Mouse (Mus musculus) lung, postnatal 0 days (tissue): ENCODE data around the gene Prr14. TPM values are rescaled to one million over a fixed set of nuclear protein-coding genes. Genes with fewer than 3 reads are reported as not detected.

Source experiments
- ATAC-seq: fragments of 200-750 bp; cut with Nextera tagmentation; 2 replicates; pipeline ENCODE4 v1.8.0; 2017; ENCODE audit warnings: moderate library complexity
- DNase-seq: peaks from one replicate; pipeline ENCODE4 v3.0.0-alpha.2; 2016; ENCODE audit warnings: low spot score
- H3K27ac ChIP-seq: fragments of 300-500 bp; sonication (generic); 2 replicates; pipeline ENCODE4 v1.5.1; 2014; ENCODE audit warnings: antibody characterized with exemption, mild to moderate bottlenecking, low read length, mixed read lengths
- H3K27me3 ChIP-seq: fragments of 300-500 bp; sonication (generic); replicated peaks from 2 replicates; pipeline ENCODE4 v1.6.1; 2014; ENCODE audit warnings: low read length, mixed read lengths; ENCODE audit not compliant: insufficient read depth
- H3K36me3 ChIP-seq: fragments of 300-500 bp; sonication (generic); 2 replicates; pipeline ENCODE4 v1.6.1; 2014; ENCODE audit warnings: low read length, mixed read lengths; ENCODE audit not compliant: insufficient read depth
- H3K4me1 ChIP-seq: fragments of 300-500 bp; sonication (generic); 2 replicates; pipeline ENCODE4 v1.6.1; 2014; ENCODE audit warnings: antibody characterized with exemption, low read depth, low read length, mixed read lengths; ENCODE audit not compliant: insufficient read depth
- H3K4me2 ChIP-seq: fragments of 300-500 bp; sonication (generic); replicated peaks from 2 replicates; pipeline ENCODE4 v1.6.1; 2014; ENCODE audit warnings: low read depth, mild to moderate bottlenecking, low read length, moderate library complexity, mixed read lengths
- H3K4me3 ChIP-seq: fragments of 300-500 bp; sonication (generic); 2 replicates; pipeline ENCODE4 v1.5.1; 2014; ENCODE audit warnings: low read depth, low read length
- H3K9ac ChIP-seq: fragments of 300-500 bp; sonication (generic); replicated peaks from 2 replicates; pipeline ENCODE4 v1.6.1; 2014; ENCODE audit warnings: low read depth, mild to moderate bottlenecking
- H3K9me3 ChIP-seq: fragments of 300-500 bp; sonication (generic); 2 replicates; pipeline ENCODE4 v1.6.1; 2016; ENCODE audit warnings: low read length, mixed read lengths
- CTCF ChIP-seq: IDR thresholded peaks from 2 replicates; pipeline ENCODE4 v1.5.1; 2016; ENCODE audit warnings: antibody characterized with exemption, mild to moderate bottlenecking
- EP300 ChIP-seq: IDR thresholded peaks from 2 replicates; pipeline ENCODE4 v1.6.1; 2016; ENCODE audit warnings: antibody characterized with exemption, mild to moderate bottlenecking, control low read depth
- WGBS: fragments of 180-500 bp; shearing (Covaris S2); extraction: QIAGEN DNeasy Blood & Tissue Kit; methylation state at CpG from one replicate; pipeline ENCODE4 v1.1.7; 2014; 5-methylcytosine and 5-hydroxymethylcytosine counted together
- polyA plus RNA-seq: library from polyadenylated mRNA; unstranded; fragments of >200 nt; fragmentation: Nextera tagmentation; extraction: Ambion mirVana; gene quantifications from 2 replicates; pipeline ENCODE4 v1.2.1, GENCODE M21; 2015

Prr14 gene
- polyA plus RNA-seq, 1 experiment from 2014 or later, result 37.6 TPM

DNA sequence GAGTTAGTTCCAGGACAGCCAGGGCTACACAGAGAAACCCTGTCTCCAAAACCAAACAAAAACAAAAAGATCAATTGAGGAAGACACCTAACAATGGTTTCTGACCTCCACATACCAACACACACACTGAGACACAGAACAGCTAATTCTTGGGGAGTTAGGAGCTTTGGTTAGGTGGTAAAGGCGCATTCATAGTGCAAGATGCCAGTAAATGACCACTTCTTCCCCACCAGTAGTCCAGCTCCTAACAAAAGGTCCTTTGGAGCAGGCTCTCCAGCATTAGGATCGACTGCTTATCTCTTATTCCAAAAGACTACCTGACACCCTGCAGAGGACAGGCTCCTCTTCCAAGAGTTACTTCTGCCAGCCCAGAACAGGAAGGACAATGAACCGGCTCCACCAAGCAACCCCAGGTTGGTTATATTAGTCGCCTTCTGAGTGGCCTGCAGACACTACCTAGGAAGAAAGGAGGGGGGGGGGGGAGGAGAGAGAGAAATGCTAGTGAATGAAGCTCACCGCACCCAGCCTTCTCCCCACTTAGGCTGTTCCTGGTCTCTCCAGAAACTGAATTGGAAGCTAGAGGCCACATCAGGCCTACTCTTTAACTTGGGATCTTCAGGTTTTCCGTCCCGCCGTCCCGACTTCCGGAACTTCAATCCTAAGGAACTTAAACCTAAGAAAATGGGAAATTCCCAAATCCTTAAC is 10.8 kb downstream of the Prr14 start:
- Histone ChIP-seq H3K36me3 (peaks cover 12% of the 10 kb centered on the region; the same call in 1 of the 2 replicates), H3K9me3 (no peaks in the 10 kb centered on the region), H3K27me3 (no peaks in the 10 kb centered on the region), H3K4me2 (peak overlapping the region; percentile 89), H3K4me1 (no peaks in the 10 kb centered on the region), H3K27ac (peak overlapping the region; percentile 96), H3K9ac (peak overlapping the region; percentile 83), H3K4me3 (peak overlapping the region; percentile 70)
- DNase-seq, result peak; percentile 53
- WGBS, result 5% methylated on average over 10 of the region's 10 CpGs
- ATAC-seq, result peak; percentile 16; the same call in 1 of the 2 replicates
- TF ChIP-seq CTCF, result no peak
- no peak for TF ChIP-seq EP300

DNA sequence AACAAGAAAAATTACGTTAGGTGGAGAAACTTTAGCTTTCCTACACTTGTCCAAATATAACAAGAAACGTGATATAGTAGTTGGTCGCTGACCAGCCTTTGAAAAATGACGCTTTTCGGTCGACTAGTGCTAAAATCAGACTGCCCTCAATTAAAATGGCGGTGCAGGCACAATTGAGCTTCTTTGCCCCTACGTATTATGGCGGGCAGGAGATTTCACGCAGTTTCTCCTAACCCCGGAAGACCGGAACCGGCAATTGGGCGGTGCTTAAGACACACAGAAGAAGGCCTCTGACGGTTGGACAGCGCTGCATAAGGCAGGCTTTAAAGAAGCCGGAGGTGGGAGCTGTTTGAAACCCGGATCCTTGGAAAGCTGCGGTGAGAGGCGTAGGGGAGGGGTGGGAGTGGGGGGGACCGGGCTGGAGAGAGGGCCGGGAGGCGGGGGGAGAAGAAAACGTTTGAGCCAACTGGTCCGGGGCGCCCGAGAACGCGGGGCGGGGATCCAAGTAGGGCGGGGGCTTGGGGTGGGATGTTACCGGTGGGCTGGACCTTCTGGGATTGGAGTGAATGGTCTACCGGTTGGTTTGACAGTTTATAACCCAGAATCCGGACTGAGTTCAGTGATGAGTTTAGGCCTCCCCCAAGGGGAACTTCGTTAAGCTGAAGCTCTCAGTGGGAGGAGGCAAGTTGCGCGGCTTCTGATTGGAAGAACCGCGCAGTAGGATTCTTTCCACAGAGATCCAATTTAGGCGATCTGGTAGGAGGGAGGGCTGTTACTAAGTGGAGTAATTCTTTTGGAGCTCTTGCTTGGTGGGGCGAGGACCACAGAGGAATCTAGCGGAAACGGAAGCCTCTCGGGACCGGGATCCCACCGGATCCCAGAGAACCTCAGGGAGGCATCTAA is 11.6 kb downstream of the Prr14 start:
- WGBS, result under 1% methylated on average over 46 of the region's 46 CpGs
- H3K27ac ChIP-seq, result peak overlapping the region; percentile 96
- TF ChIP-seq EP300, result peak; percentile 65
- no peak; the same call in 1 of the 2 replicates for TF ChIP-seq CTCF

DNA sequence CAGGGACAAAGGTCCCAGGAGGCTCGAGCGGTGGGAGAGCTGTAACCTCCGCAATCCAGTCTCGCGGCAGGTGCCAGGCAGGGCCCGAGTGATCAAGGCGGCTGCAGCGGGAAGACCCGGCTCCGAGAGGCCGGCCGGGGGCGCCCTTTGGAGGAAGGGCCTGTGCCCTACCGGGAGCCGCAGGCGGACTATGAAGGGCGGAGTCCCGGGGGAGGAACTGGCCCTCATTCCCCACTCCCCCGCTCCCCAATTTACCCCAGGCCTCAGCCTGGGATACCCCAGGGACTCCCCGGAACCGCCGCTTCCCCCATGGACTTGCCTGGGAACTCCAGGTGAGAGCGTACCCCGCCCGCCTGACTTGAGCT is 12.2 kb downstream of the Prr14 start:
- peak; percentile 52 for DNase-seq
- 4% methylated on average over 24 of the region's 25 CpGs for WGBS
- peaks cover 24% of the 10 kb centered on the region; the same call in 1 of the 2 replicates for H3K36me3 ChIP-seq

More for the DNA sequence above, 11.6 kb downstream of the Prr14 start:
- peaks cover 20% of the 10 kb centered on the region; the same call in 1 of the 2 replicates for H3K36me3 ChIP-seq
- ATAC-seq, result peak; percentile 93
- peak; percentile 99 for DNase-seq
- peak overlapping the region; percentile 70 for H3K4me3 ChIP-seq
- H3K4me1 ChIP-seq, result no peaks in the 10 kb centered on the region
- H3K9ac ChIP-seq, result peak overlapping the region; percentile 83
- H3K4me2 ChIP-seq, result peak overlapping the region; percentile 89
- H3K27me3 ChIP-seq, result no peaks in the 10 kb centered on the region
- H3K9me3 ChIP-seq, result no peaks in the 10 kb centered on the region

DNA sequence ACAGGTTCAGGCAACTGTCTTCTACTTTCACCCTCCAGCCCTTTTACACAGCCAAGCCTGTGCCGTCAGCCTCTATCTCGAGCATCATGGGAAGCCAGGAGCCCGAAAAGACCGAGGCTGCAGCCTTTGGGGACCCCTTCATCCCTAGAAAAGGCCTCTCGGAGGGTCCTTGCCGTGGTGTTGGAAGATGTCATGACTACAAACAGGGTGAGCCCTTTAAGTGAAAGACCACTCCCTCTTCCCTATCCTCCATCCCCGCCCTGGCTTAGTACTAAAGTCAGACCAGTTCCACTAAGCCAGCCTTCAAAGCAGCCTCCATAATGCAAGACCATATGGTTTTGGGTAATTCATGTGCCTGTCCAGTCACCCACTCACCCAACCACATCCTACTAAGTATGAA is 12.6 kb downstream of the Prr14 start:
- no peaks in the 10 kb centered on the region for H3K27me3 ChIP-seq
- WGBS, result under 1% methylated on average over 7 of the region's 7 CpGs

More for the DNA sequence above, 12.2 kb downstream of the Prr14 start:
- peak overlapping the region; percentile 89 for H3K4me2 ChIP-seq
- peak overlapping the region; percentile 70 for H3K4me3 ChIP-seq
- H3K9ac ChIP-seq, result peak overlapping the region; percentile 83
- no peaks in the 10 kb centered on the region for H3K27me3 ChIP-seq
- peak; percentile 18 for ATAC-seq
- H3K27ac ChIP-seq, result peak overlapping the region; percentile 96
- no peaks in the 10 kb centered on the region for H3K9me3 ChIP-seq
- TF ChIP-seq CTCF (peak; percentile 29), EP300 (no peak)
- H3K4me1 ChIP-seq, result no peaks in the 10 kb centered on the region

DNA sequence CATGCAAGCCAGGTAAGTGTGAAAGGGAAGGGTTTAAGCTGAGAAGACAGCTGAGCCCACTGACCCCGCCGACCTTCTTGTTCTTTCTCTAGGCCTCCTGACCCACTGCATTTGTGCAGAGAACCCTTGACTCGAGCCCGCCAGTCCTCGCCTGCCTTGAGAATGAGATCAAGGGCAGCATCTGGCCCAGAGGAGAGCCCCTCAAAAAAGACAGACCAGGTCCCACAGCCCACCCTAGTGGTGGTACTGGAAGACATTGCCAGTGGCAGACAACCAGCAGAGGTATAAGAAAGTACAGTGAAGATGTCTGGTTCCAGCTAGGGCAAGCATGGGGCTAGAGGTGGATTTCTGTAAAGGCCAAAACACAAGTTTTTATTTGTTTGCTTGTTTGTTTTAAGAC is 14.3 kb downstream of the Prr14 start:
- Histone ChIP-seq H3K27me3 (no peaks in the 10 kb centered on the region), H3K4me3 (no peak overlapping the region), H3K9ac (no peak overlapping the region), H3K4me1 (peaks cover 7% of the 10 kb centered on the region; the same call in 1 of the 2 replicates), H3K4me2 (no peak overlapping the region), H3K36me3 (peaks cover 24% of the 10 kb centered on the region; the same call in 1 of the 2 replicates), H3K27ac (no peak overlapping the region), H3K9me3 (no peaks in the 10 kb centered on the region)
- 84% methylated on average over 5 of the region's 5 CpGs for WGBS
- DNase-seq (no peak), ATAC-seq (no peak)
- TF ChIP-seq EP300, result no peak
- TF ChIP-seq CTCF, result peak; percentile 31

More for the DNA sequence above, 12.6 kb downstream of the Prr14 start:
- ATAC-seq (no peak), DNase-seq (peak; percentile 44)
- TF ChIP-seq EP300 (no peak), CTCF (no peak)
- H3K4me1 ChIP-seq, result peaks cover 4% of the 10 kb centered on the region; the same call in 1 of the 2 replicates
- H3K36me3 ChIP-seq, result peaks cover 24% of the 10 kb centered on the region; the same call in 1 of the 2 replicates
- peak overlapping the region; percentile 96 for H3K27ac ChIP-seq
- peak overlapping the region; percentile 70 for H3K4me3 ChIP-seq
- peak overlapping the region; percentile 89 for H3K4me2 ChIP-seq
- H3K9me3 ChIP-seq, result no peaks in the 10 kb centered on the region
- peak overlapping the region; percentile 83 for H3K9ac ChIP-seq
